Mouse (Mus musculus): ENCODE data around the gene Trappc6a. TPM values are rescaled to one million over a fixed set of nuclear protein-coding genes. Genes with fewer than 3 reads are reported as not detected.
"Not testable (repeated sequence)": the region's sequence is repeated elsewhere in the genome, so short reads cannot be mapped to it uniquely, and the experiment has no call there.

Trappc6a gene
- polyA plus RNA-seq, 1 experiment from 2014 or later, result 80.0 TPM

DNA sequence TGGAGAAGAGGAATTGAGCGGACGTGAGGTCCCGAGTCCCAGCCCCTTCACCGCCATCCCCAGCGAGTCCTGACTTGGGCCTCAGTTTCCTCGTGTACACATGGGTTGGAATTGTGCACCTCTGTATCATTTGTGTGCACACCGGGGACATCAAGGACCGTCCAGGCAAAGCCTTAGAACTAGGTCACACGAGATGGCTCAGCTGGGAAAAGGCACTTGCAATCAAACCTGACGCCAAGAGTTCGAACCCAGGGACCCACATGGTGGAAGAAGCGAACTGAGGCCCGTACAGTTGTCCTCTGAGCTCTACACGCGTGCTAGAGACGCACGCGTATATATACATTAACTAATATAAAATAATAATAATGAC lies 598 bp upstream of the Trappc6a start:
- Histone ChIP-seq H3K9ac (replicated peaks) (peak overlapping the region; percentile 76), H3K27me3 (no peaks in the 10 kb centered on the region), H3K27ac (peak overlapping the region; percentile 72; the same call in 1 of the 2 replicates), H3K36me3 (0 out of 2 replicates have a peak, but pooled peaks cover 3% of the 10 kb centered on the region), H3K4me2 (peak overlapping the region; percentile 94), H3K4me1 (replicated peaks) (peaks cover 15% of the 10 kb centered on the region), H3K4me3 (replicated peaks) (peak overlapping the region; percentile 81), H3K9me3 (no peaks in the 10 kb centered on the region)
- 5% methylated on average over 18 of the region's 18 CpGs for WGBS
- ATAC-seq (ENCODE audit: insufficient number of reproducible peaks, insufficient read depth, low FRiP score, low TSS enrichment, low read depth), result no peak

- ATAC-seq (ENCODE audit: insufficient number of reproducible peaks, insufficient read depth, low FRiP score, low TSS enrichment, low read depth), result peak; percentile 4
These were observed 851 bp downstream of the Trappc6a start for GRCm38 (mm10) chr7:19508924-19509568.

DNA sequence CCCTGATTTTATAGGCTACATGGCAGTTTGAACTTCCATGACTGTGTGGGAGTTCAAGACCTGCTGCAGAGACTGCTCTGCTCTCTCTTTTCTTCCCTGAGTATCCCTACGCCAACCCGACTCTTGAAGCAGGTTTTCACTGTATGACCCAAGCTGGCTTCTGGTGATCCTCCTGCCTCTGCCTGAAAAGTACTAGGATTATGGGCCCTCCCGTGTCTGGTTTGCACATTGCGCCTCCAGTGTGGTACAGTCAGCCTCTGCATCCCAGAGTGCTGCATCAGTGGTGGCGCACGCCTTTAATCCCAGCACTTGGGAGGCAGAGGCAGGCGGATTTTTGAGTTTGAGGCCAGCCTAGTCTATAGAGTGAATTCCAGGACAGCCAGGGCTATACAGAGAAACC lies 1.6 kb downstream of the Trappc6a start:
- ATAC-seq (ENCODE audit: insufficient number of reproducible peaks, insufficient read depth, low FRiP score, low TSS enrichment, low read depth), result no peak
- Histone ChIP-seq H3K4me2 (peak overlapping the region; percentile 94), H3K4me3 (replicated peaks) (peak overlapping the region; percentile 81; the same call in 1 of the 2 replicates), H3K27me3 (no peaks in the 10 kb centered on the region), H3K9ac (replicated peaks) (peak overlapping the region; percentile 84; the same call in 1 of the 2 replicates), H3K36me3 (0 out of 2 replicates have a peak, but pooled peaks cover 3% of the 10 kb centered on the region), H3K9me3 (no peaks in the 10 kb centered on the region), H3K4me1 (replicated peaks) (peaks cover 15% of the 10 kb centered on the region), H3K27ac (no peak overlapping the region)
- 95% methylated on average over 7 of the region's 7 CpGs for WGBS

More at GRCm38 (mm10) chr7:19508924-19509568, 851 bp downstream of the Trappc6a start:
- Histone ChIP-seq H3K4me3 (replicated peaks) (peak overlapping the region; percentile 81), H3K4me2 (peak overlapping the region; percentile 94), H3K27me3 (no peaks in the 10 kb centered on the region), H3K36me3 (0 out of 2 replicates have a peak, but pooled peaks cover 3% of the 10 kb centered on the region), H3K9me3 (no peaks in the 10 kb centered on the region), H3K9ac (replicated peaks) (peak overlapping the region; percentile 84), H3K4me1 (replicated peaks) (peaks cover 15% of the 10 kb centered on the region), H3K27ac (peak overlapping the region; percentile 56; the same call in 1 of the 2 replicates)
- 9% methylated on average over 15 of the region's 15 CpGs for WGBS

GRCm38 (mm10) chr7:19511934-19512333 lies 3.7 kb downstream of the Trappc6a start:
- H3K27me3 ChIP-seq, result peaks cover 16% of the 10 kb centered on the region
- not testable (repeated sequence) for H3K27ac ChIP-seq; ATAC-seq (ENCODE audit: insufficient number of reproducible peaks, insufficient read depth, low FRiP score, low TSS enrichment, low read depth); H3K9ac ChIP-seq (replicated peaks); H3K36me3 ChIP-seq; H3K9me3 ChIP-seq; H3K4me2 ChIP-seq; H3K4me3 ChIP-seq (replicated peaks)
- 83% methylated on average over 7 of the region's 7 CpGs for WGBS
- H3K4me1 ChIP-seq (replicated peaks), result peaks cover 13% of the 10 kb centered on the region

DNA sequence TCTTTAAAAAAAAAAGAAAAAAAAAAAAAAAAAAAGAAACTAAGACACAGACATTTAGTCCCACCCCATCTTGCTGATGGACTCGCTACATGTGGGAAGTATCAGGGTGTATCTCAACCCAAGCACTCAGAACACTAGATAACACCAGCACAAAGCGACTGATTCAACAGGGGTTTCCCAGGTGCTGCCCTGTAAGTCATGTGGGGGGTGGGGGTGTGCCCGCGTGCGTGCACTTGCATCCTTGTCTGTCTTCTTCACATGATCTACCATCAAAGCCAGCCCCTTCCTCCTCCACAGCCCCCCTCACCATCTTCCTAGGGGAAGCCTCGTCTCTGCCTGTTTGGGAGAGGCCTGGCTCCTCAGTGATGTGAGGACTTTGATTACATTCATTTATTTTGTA lies 4.2 kb downstream of the Trappc6a start:
- Histone ChIP-seq H3K4me2 (no peak overlapping the region), H3K36me3 (0 out of 2 replicates have a peak, but pooled peaks cover 3% of the 10 kb centered on the region), H3K9ac (replicated peaks) (no peak overlapping the region), H3K4me1 (replicated peaks) (peaks cover 13% of the 10 kb centered on the region), H3K4me3 (replicated peaks) (no peak overlapping the region), H3K27ac (no peak overlapping the region), H3K27me3 (peaks cover 20% of the 10 kb centered on the region), H3K9me3 (no peaks in the 10 kb centered on the region)
- ATAC-seq (ENCODE audit: insufficient number of reproducible peaks, insufficient read depth, low FRiP score, low TSS enrichment, low read depth), result no peak
- WGBS, result 77% methylated on average over 6 of the region's 6 CpGs

GRCm38 (mm10) chr7:19517652-19518365 lies 9.6 kb downstream of the Trappc6a start, which contains the start of gene Nkpd1:
Gene Nkpd1, plus strand, starts transcription at chr7:19517838.
- H3K27ac ChIP-seq, result no peak within 1 kb of the TSS
- WGBS, result 4% methylated on average over 29 of the region's 29 CpGs

GRCm38 (mm10) chr7:19520032-19520431 lies 11.8 kb downstream of the Trappc6a start:
- Histone ChIP-seq H3K27me3 (peaks cover 97% of the 10 kb centered on the region), H3K27ac (no peak overlapping the region), H3K36me3 (no peaks in the 10 kb centered on the region), H3K4me2 (peak overlapping the region; percentile 56), H3K9me3 (no peaks in the 10 kb centered on the region), H3K4me3 (replicated peaks) (peak overlapping the region; percentile 34), H3K9ac (replicated peaks) (peak overlapping the region; percentile 57), H3K4me1 (replicated peaks) (peaks cover 33% of the 10 kb centered on the region)
- no peak for ATAC-seq (ENCODE audit: insufficient number of reproducible peaks, insufficient read depth, low FRiP score, low TSS enrichment, low read depth)
- 6% methylated on average over 23 of the region's 23 CpGs for WGBS

More at GRCm38 (mm10) chr7:19517652-19518365, 9.6 kb downstream of the Trappc6a start, which contains the start of gene Nkpd1:
- peak within 1 kb of the TSS; percentile 46 for H3K4me2 ChIP-seq
- ATAC-seq (ENCODE audit: insufficient number of reproducible peaks, insufficient read depth, low FRiP score, low TSS enrichment, low read depth), result no peak
- H3K27me3 ChIP-seq, result peaks cover 74% of the 10 kb centered on the region
- H3K4me1 ChIP-seq (replicated peaks), result peaks cover 13% of the 10 kb centered on the region
- no peaks in the 10 kb centered on the region for H3K36me3 ChIP-seq
- H3K9me3 ChIP-seq, result no peaks in the 10 kb centered on the region
- H3K9ac ChIP-seq (replicated peaks), result no peak within 1 kb of the TSS; the same call in none of the 2 replicates
- H3K4me3 ChIP-seq (replicated peaks), result peak within 1 kb of the TSS; percentile 26

DNA sequence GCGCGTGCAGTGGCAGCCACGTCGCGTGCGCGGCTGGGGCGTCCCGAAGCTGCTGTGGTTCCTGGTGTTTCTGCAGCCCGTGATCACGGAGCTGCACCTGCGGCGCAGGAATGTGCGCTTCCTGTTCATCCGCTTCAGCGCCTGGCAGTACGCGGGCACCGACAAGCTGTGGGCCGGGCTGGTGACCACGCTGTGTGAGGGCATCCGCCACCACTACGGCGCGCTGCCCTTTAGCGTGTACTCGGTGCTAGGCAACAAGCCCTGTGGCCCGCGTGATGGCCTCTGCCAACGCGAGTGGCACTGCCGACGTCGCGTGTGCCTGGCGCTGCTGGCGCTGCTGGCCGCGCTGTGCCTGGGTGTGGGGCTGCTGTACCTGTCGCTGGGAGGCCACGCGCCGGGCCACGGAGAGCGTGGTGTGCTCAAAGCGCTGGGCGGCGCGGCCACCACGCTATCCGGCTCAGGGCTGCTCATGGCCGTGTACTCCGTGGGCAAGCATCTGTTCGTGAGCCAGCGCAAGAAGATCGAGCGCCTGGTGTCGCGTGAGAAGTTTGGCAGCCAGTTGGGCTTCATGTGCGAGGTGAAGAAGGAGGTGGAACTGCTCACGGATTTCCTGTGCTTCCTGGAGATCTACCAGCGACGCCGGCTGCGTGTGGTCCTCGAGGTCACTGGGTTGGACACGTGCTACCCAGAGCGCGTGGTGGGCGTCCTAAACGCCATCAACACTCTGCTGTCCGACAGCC lies 15.0 kb downstream of the Trappc6a start:
- Histone ChIP-seq H3K4me2 (peak overlapping the region; percentile 86), H3K9me3 (no peaks in the 10 kb centered on the region), H3K27ac (no peak overlapping the region), H3K4me3 (replicated peaks) (peak overlapping the region; percentile 45), H3K9ac (replicated peaks) (0 out of 2 replicates have a peak overlapping the region, but pooled peaks have one; percentile 51), H3K4me1 (replicated peaks) (peaks cover 27% of the 10 kb centered on the region), H3K36me3 (no peaks in the 10 kb centered on the region), H3K27me3 (peaks cover 89% of the 10 kb centered on the region)
- 12% methylated on average over 72 of the region's 72 CpGs for WGBS
- ATAC-seq (ENCODE audit: insufficient number of reproducible peaks, insufficient read depth, low FRiP score, low TSS enrichment, low read depth), result no peak

GRCm38 (mm10) chr7:19523757-19524419 lies 15.7 kb downstream of the Trappc6a start:
- H3K4me3 ChIP-seq (replicated peaks), result peak overlapping the region; percentile 45
- WGBS, result 1% methylated on average over 64 of the region's 64 CpGs

DNA sequence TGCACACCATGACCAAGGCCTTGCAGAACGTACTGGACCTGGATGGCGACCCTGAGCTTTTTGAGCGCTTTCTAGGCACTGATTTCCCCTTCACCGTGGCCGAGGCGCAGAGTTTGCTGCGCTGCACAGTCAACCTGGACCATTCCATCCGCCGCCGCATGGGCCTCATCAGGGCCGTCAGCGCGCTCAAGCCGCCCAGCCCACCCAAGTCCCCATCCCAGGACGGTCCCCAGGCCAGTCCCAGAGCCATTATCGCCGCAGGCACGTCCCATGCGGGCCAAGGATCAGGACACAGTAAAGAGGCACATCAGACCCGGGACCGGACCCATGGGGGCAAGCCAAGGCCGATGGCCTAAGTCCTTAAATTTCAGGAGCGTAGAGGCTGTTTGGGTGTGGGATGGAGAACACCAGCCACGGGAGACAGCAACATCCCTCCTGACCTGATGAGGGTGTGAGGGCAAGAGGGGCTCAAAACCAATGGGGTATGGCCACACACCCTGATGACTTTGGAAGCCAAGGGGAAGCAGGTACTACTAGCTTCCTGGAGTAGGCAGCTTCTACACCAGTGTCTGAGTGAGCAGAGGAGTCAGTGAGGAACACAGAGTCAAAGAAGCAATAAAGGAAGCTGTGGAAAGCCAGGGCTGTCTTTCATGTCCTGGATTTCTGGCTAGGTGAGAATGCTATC lies 16.4 kb downstream of the Trappc6a start:
- Histone ChIP-seq H3K27ac (no peak overlapping the region), H3K4me1 (replicated peaks) (peaks cover 27% of the 10 kb centered on the region), H3K36me3 (peaks cover 13% of the 10 kb centered on the region), H3K27me3 (peaks cover 75% of the 10 kb centered on the region), H3K4me2 (peak overlapping the region; percentile 86), H3K4me3 (replicated peaks) (peak overlapping the region; percentile 45), H3K9ac (replicated peaks) (peak overlapping the region; percentile 51), H3K9me3 (no peaks in the 10 kb centered on the region)
- WGBS, result 15% methylated on average over 24 of the region's 24 CpGs
- ATAC-seq (ENCODE audit: insufficient number of reproducible peaks, insufficient read depth, low FRiP score, low TSS enrichment, low read depth), result no peak

More at GRCm38 (mm10) chr7:19523757-19524419, 15.7 kb downstream of the Trappc6a start:
- Histone ChIP-seq H3K4me1 (replicated peaks) (peaks cover 27% of the 10 kb centered on the region), H3K27ac (no peak overlapping the region), H3K27me3 (peaks cover 82% of the 10 kb centered on the region), H3K9me3 (no peaks in the 10 kb centered on the region), H3K36me3 (peaks cover 6% of the 10 kb centered on the region), H3K9ac (replicated peaks) (peak overlapping the region; percentile 51), H3K4me2 (peak overlapping the region; percentile 86)
- ATAC-seq (ENCODE audit: insufficient number of reproducible peaks, insufficient read depth, low FRiP score, low TSS enrichment, low read depth), result peak; percentile 35; the same call in 1 of the 2 replicates
